Mouse (Mus musculus): ENCODE measurements around the gene Ephb2.

The Ephb2 gene

DNA sequence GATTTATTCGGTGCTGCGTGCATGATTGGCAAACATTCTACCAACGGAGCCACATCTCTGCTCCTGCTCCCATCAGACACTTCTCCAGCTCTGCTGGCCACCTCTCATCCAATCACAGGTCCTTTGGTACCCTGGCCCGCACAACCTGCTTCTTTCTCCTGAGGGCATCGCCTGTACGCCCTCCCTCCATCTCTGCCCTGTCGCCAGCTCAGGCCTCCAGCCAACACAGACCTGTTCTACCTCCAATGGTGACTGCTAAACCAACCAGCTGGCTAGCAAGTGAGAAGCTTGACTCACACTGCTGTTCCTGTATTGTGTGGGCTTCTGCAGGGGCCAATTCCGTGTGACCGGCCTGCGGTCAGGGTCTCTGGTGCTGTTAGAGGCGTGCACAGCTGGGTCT is 134.6 kb downstream of the Ephb2 start:
- DNase-seq (ENCODE audit: low spot score in 2 of 2) = no peak

DNA sequence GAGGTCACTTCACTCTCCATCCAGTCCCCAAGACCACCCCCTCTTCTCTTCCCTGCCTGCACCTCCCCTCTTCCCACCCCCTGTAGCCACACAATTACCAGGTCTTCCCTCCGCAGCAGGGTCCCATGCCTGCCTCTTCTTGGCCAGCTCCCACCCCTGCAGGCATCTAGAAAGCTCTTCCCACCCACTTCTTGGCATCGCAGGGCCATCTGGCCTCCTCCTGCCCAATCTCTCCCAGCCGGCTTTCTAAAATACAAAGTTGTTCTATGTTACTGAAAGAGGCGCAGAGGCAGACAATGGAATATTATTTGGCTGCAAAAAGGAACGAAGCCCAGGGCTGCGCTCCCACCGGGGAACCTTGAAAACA is 136.7 kb downstream of the Ephb2 start:
- no peak for DNase-seq (ENCODE audit: low spot score in 2 of 2)

DNA sequence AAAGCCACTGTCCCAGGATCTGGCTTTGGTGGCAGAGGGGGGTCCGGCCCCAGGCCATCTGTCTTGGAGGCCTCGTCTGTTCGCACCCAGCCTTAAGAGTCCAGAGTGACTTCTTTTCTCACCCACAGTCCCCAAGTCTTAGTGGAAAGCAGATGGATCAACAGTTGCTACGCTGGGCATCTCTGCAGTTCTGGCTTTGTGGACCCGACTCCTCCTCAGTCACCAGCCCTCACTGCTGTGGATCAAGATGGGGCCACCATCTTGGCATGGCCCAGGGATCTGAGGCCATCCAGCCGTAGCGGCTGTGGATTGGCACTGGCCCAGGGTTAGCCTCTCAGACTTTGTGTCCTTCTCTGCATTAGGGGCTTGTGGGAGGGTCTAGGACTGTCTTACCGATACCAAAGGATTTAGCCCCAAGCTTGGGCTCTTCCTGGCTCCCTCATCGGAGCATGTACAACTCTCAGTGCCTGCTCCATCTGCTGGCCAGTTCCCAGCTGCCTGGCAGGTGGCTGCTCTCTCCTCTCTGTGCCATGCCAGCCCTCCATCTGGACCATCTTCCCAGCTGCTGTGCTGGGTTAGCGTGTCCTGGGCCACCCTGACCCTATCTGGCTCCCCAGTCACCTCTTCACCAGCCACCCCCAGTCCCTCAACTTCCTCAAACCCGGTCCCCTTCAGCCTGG is 137.2 kb downstream of the Ephb2 start:
- no peak for DNase-seq (ENCODE audit: low spot score in 2 of 2)

DNA sequence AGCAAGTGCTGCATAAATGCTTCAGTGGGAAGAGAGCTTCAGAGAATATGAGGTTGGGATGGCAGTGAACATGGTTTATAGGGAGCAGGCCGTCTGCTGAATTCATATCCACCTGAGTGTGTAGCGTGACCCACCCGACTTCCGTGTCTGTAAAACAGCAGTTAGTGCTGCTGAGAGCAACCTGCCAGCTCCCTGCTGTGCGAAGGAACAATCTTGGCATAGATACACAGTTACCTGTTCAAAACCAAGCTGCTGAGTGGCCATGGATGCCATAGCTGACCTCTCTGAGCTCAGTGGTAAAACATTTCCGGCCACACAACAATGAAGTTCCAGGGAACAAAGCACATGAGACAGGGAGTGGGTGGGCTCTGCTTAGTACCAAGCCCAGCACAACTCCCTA is 138.5 kb downstream of the Ephb2 start:
- DNase-seq (ENCODE audit: low spot score in 2 of 2) = no peak

DNA sequence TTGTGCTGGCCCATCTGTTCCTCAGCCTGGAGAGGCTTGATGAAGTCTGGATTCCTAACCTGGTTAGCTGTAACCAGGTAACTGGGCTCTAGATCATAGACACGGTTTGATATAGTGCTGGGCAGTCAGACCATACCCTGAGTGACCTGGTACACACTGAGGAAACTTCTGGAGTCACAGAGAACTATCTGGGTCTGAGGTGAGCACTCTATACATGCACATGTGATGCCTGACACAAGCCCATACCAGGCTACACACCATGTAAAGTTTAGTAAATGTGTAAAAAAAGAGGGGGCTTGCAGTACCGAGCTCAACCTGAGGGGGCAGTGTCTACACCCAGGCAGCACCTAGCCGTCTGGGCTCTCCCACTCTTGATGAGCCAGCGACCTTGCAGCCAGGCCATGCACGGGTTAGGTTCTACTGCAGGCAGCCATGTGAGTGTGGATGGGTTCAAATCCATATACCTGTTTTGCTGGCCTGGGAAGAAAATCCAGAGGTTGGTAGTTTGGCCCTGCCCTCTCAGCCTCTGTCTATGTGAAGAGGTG is 139.3 kb downstream of the Ephb2 start:
- peak; percentile 23 to 35 for DNase-seq (ENCODE audit: low spot score in 2 of 2)

DNA sequence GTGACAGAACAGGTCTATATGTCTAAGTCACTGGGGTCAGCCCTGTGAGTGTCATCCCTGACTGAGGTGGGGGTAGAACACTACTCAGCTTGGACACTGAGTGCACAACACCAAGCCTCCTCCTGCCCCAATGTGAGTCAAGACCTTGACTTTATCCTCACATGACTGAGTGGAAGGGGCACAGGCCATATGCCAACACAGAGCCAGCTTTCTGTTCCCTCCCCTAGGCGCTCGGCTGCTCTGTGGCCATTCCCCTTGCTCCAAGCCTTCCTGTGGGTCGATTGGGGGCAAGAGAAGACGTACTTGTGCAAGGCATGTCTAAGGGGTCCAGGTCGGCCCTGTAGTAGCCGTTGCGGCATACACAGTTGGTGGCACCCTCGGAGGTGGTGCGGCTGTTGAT is 140.1 kb downstream of the Ephb2 start:
- DNase-seq (ENCODE audit: low spot score in 2 of 2) = no peak

DNA sequence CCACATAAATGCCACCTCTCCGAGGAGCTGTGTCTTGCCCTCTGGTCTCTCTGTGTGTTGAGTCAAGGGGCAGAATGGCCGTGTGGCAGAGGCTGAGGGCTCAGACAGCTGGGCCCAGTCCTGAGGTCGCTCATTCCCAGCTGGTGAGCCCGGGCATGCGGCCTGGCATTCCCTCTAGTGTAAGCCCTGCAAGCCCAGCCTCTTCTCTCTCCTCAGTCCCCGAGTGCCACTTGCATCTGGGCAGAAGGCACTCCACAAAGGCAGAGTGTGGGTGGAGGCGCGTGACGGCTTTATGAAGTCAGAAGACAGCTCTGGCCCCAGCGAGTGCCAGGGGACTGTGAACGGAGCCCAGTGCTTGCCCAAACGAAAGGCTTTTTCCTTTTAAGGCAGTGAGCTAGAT is 145.8 kb downstream of the Ephb2 start:
- no peak for DNase-seq (ENCODE audit: low spot score in 2 of 2)

DNA sequence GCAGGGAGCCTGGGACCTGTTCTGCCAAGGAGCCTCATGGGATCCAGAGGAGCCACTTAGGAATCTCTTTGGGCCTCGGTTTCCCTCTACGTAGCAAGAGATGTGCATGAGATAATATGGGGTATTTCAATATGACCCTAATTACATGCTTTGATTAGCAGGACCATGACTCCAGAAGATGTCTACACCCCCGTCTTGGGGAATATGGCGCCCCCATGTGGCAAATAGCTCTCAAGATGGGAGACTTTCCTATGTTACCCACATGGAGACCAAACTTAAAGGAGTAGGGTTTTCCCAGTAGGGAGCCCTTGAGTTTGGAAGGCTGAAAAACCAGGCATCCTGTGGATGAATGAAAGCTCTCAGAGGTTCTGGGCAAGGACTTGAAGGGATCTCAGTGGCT is 147.7 kb downstream of the Ephb2 start:
- DNase-seq (ENCODE audit: low spot score in 2 of 2) = no peak

DNA sequence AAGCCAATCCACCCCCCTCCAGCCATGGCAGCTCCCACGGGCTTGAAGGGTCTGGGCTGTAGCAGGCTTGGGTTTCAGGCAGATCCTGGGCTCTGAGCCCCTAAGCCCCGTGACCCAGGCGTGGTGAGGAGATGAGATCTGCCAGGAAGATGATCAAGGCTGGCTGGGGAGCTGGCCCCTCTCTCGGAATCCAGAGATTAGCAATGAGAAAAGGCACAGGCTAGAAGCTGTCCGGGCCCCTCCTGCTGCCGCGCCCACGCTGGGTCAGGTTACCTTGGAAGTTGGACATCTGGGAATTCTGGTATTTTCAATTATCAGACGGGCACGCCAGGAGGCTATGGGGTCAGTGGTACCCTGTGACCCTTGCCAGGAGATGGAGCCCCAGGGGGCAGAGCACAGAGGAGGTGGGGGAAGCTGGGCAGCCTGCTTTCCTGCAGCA is 150.3 kb downstream of the Ephb2 start:
- no peak for DNase-seq (ENCODE audit: low spot score in 2 of 2)

DNA sequence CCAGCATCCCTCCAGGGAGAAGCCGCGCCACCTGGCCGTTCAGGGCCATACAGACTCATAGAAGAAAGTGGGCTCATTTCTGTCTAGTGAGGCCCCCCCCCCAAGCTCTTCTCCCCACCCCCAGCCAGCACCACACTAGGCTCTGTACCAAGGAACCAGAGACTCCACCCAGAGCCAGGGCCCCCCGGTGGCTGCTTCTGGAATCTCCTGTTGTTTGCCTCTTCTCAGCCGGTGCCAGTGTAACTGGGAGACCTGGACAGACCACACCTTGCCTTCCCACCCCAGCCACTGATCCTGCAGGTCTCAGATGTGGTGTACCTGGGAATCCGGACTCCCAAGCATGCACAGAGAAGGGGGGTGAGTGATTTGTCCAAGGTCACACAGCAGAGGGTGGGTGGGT is 151.3 kb downstream of the Ephb2 start:
- no peak for DNase-seq (ENCODE audit: low spot score in 2 of 2)

DNA sequence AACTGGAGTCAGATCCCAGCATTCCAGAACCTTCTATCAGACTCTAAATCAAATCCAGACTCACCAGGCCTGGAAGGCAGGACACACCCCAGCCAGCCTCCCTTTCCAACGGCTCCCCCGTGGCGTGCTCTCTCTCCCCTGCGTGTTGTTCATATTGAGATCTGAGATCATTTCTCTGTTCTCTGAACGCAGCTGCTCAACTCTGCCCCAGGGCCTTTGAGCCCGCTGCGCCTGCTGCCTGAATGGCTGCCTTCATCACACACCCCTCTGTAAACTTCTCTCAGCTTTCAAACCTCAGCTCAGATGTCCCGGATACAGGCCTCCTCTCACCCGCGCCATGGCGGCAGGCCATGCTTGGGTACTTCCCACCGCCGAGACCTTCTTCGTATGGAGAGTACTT is 155.1 kb downstream of the Ephb2 start:
- no peak for DNase-seq (ENCODE audit: low spot score in 2 of 2)

DNA sequence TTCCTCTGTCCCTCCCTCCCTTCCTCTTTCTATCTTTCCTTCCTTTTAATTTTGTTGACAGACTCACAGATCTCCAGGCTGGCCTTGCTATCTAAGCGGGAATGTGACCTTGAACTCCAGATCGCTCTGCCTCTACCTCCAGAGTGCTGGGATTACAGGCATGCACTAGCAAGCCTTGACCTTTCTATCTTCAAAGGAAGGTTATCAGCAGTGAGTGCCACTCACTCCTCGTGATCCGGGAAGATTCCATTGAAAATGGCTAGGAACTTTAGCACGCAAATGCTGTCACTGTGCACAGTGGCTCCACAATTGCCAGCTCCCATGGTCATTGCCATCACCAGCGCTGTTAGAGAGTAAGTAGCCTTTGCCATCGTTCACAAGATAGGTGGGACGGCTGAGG is 156.6 kb downstream of the Ephb2 start:
- DNase-seq (ENCODE audit: low spot score in 2 of 2) = no peak

DNA sequence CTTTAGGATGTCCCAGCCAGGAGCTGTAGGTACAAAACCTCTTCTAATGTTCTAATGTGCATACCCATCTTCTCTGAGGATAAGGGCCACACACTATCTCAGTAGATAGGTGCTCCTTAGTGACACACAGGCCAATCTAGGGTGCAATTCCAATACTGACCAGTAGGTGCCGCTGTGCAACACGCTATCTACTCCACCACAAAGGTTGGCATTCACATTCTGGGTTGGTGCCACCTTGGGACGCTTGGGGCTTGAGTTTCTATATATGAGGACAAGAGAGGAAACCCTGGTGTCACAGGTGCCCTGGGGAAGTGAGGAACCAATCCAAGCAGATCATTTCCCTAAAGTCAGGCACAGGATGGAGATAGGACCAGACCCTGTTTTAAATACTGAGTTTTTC is 157.3 kb downstream of the Ephb2 start:
- DNase-seq (ENCODE audit: low spot score in 2 of 2) = peak; percentile 62 to 67

DNA sequence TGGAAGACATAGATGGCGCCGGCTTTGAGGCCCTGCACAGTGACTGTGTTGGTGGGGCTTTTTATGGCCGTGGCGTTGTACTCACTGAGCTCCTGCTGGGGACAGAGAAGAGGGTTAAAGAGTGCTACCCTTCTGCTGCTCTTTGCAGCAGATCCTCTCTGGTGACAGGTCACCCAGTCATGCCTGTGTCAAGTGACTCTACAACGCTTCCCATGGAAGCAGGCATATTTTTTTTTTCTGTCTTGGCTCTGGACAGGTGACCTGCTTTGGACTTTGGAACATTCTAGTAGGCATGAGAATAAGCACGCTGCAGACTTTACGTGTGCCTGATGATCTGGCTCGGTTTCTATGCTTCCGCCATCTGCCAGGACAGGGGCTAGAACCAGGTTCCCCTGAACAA is 160.3 kb downstream of the Ephb2 start:
- no peak for DNase-seq (ENCODE audit: low spot score in 2 of 2)

DNA sequence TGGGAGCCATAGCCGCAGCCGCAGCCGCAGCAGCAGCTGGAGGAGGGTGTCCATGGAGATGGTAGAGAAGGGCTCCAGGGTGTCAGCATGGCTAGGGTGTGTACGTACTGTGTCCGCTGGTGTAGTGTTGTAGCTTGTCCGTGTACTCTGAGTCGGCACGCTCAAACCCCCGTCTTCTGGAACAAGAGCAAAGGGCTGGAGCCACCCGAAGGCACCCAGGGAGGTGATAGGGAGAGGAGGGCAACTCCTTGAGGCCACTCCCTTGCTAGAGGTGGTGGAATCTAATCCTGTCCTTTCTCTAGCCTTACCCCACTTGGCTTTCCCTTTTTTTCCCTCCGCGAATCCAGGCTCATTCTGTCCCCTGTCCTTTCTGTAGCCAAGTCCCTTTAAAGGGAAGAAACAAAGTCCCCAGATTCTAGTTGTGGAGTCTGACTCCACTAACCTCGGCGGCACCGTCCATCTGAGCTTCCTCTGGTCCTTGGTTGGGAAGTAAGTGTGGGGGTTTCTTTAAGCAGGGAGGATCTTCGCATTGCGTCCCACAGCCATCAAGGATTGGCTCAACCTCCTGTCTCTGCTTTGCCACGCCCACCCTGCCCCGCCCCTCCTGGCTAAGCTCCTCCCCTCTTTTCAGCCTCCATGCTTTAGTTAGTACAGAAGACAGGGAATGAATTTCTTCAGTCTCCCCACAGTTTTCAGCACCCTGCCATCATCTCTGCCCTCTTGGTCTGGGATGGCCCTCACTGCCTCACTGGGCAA is 163.3 kb downstream of the Ephb2 start:
- no peak for DNase-seq (ENCODE audit: low spot score in 2 of 2)

DNA sequence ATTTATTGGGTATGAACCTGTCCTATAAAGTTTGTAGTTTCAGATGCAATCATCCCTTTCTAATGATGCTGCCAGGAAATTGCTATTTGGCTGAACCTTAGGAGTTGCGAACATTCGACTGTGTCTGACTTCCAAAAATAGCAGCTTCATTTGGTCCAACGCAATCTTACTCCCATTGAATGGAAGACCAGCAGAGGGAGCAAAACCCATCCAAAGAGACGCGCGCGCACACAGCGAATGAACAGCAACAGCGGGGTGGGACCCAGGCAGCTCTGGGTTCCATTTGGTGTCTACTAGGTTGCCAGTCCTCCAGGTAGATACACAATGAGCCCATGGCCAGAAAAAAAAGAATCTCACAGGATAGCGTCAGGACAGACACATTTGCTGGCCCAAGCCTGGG is 168.0 kb downstream of the Ephb2 start:
- DNase-seq (ENCODE audit: low spot score in 2 of 2) = no peak

DNA sequence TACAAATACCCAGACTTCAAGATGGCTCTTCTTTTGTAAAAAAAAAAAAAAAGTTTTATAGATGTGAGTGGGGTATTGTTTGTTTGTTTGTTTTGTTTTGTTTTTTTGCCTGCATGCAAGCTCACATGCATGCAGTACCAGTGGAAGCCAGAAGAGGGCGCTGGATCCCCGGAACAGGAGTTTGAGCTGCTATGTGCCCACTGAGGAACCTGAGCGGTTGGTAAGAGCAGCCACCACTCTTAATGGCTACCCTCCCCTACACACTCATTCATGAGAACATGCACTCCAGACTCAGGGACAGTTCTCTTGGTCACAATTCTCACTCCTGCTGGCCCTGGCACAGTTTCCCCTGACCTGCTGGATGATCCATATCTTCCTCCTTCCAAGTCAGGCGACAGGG is 169.8 kb downstream of the Ephb2 start:
- no peak for DNase-seq (ENCODE audit: low spot score in 2 of 2)

DNA sequence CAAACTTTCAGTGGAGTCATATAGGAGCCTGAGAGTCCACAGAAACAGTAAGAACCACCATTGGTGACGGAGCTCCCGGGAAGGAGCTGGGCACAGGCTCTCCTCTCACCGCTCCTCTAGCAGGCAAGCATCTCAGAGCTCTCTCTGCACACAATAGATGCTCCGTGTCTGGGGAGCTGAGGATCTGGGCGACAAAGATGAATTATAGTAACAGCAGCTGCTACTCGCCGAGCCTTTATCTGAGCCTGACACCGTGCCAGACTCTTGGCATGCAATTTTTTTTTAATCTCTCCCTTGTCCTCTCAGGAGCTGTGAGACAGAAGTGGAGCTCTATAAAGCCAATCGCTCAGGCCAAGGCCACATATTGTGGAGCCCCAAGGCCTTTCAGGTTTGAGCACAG is 170.7 kb downstream of the Ephb2 start:
- DNase-seq (ENCODE audit: low spot score in 2 of 2) = no peak

DNA sequence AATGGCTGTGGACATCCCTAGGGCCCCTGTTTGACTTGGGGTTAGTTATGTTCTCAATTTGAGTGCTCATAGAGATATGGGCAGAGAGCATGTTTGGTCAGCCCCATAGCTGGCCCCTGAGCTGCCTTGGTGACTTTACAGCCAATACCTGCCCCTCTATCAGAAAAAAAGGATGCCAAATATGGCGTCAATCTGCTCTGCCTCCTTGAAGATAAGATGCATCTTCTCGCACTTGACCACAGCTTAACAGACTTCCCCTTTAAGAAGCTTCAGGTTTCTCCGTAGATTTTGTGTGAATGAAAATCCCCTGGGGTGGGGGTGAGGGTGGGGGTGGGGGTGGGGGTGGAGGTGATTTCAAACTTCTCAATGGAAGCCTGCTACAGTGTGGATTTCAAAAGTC is 177.9 kb downstream of the Ephb2 start:
- no peak for DNase-seq (ENCODE audit: low spot score in 2 of 2)

DNA sequence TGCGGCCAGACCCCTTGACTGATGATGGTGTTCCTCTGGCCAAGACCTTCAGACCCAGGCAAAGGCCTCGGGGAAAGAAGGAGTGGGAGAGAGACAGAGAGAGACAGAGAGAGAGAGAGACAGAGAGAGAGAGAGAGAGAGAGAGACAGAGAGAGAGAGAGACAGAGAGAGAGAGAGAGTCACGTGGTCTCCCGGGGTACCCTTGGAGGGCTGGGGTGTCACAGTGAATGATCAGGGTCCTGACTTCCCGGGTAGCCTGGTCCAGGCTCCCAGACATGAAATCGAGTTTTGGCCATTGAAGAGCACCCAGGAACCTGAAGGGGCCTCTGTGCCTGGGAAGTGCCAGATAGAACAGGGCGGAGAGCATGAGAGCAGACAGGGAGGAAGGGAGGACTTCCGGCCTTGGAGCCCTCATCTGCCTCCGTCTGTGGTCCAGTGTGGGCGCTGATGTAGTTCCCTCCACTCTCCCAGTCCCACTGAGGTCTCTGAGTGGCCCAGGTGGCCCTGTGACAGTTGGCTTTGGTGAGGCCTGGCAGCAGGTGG is 182.0 kb downstream of the Ephb2 start:
- DNase-seq (ENCODE audit: low spot score in 2 of 2) = no peak

DNA sequence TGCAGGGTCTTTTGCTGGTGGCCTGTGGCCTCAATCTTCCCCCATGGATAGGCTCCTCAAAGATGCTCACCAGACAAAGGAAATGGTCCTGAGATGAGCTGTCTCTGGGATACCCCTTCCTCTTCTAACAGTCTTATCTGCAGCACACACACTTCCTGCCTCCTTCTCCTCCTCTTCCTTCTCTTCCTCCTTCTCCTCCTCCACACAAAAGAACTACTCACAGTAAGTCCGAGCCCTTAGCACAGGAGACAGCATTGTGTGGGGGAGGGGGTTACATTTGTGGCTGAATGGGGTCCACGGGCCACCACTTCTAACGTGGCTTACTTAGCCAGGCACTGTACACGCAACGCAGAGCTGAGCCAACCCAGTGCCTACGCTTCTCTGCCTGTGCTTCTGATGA is 182.8 kb downstream of the Ephb2 start:
- DNase-seq (ENCODE audit: low spot score in 2 of 2) = no peak

DNA sequence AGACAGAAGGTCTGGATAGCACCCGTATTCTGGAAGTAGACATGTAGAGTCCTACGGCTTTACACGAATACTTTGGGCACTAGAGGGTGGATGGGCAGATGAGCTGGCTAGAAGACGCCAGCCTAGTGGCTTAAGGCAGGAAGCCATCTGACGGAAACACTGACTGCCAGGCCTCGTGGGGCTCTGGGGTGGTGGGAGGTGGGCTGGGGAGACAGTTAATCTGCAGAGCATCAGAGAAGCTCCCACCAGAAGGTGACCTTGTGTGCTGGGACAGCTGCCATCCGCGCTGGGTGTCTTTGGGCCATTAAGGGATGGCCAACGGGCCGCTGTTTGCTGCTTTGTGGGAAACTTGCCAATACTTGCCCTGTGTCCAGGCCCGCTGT is 183.3 kb downstream of the Ephb2 start:
- DNase-seq (ENCODE audit: low spot score in 2 of 2) = no peak

DNA sequence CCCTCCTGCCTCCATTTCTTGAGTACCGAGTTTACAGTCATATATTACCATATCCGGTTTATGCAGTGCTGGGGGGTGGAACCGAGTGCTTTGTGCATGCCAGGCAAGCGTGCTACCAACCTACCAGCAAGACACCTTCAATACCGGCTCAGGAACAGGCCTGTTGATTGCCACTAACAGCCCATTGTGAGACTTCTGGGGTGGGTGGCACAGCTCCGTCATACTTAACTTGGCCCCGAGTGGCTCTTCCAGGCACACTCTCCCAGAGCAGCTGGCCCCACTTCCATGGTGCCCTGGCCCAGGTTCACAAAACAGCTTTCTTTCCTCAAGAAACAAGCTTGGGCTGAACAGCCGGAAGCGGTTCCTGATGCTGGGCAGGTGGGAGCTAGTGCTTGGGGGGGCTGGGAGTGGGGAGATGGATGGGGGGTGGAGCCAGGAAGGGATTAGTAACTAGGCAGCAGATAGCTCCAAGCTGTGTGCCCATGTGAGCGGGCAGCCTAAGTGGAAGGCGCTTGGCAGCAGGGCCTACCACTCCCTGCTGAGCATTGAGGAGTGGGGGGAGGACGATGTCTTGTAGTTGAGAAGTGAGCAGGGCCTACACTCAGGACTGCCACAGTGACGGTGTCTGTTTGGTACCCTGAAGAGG is 183.8 kb downstream of the Ephb2 start:
- no peak for DNase-seq (ENCODE audit: low spot score in 2 of 2)
